Mouse (Mus musculus): ENCODE measurements around the gene Kcnb1.

Kcnb1 gene

DNA sequence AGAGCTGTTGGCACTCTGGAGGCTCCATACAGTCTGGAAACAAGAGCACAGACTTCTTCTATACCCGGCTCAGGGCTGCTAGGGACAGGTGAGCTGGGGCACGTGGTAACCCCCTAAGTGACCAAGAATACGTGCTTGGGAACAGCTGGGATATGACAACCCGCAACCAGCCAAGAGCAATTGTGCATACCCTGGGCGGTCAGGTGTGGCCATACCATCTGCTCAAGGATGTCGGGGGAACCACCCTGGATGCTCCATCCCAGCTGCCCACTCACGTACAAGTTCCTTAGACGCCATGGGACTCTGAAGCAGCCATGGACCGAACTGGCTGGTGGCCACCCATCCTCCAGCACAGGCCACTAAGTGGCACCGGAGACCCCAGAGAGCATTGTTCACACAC is 26.8 kb downstream of the Kcnb1 start:
- DNase-seq (ENCODE audit: low read depth, low spot score): no peak

DNA sequence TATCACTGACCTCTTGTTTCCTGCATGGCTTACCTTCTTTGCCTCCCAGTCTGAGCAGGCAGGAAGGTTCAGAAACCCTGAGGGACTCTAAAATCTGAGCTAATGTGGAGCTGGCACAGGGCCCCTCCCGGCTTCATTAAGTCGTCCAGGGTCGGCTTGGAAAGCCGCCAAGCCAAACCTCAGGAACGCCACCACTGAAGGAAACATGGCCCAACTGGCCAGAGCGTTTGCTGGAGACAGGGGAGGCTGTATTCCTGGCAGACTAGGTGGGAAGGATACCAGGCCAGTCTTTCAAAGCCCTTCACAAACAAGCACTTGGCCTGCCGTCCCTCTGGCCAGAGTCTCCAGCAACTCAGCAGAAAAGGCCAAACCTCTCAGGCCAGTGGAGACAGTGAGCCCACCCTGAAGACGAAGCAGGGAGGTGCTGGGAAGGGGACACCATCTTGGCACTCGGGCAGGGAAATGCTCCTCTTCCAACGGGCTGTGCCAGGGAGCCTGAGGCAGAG is 27.4 kb downstream of the Kcnb1 start:
- DNase-seq (ENCODE audit: low read depth, low spot score): no peak

DNA sequence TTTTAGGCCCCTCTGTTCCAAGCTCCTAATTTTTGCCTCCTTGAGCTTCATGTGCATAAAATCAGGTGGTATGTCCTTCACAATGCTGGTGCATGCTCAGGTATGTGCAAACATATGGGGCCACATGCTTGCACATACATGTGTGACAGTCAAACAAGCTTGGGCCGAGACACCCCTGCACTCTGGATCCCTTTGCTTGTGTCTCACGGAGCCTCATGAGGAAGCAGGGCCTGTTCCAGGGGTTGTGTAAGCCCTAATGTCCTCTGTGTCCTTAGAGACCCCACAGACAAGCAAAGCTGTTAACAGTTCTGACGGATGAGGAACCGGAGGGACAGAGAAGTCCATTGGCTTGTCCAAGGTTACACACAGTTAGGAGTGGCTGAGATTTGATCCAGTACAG is 30.2 kb downstream of the Kcnb1 start:
- no peak for DNase-seq (ENCODE audit: low read depth, low spot score)

- no peak for DNase-seq (ENCODE audit: low read depth, low spot score)
These were observed 31.2 kb downstream of the Kcnb1 start for GRCm38 (mm10) chr2:167158780-167159179.

DNA sequence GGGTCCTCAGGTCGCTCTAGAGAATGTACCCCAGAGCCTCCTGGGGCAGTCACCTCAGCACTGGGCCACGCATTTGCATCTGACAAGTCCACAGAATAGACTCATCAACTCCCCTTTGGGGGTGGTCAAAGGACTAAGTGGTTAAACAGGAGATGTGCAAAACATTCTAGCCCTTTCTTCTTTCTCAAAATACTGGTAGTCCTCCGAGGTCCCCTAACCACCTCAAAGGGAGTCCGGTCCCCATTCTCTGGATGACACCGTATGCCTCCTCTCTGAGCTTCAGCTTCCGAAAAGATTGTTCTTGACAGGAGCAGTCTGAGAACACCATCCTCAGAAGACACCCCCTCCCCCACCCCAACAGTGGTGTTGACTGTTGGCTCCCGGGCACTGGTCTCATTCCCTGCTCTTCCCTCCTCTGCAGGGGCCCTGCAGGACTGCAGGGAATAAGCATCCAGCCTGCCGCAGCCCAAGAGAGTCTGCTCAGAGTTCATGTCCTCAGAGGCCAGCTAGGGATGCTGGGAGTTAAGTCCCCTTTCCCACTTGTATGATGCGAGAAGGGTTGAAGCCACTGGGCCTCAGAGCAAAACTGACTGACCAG is 33.7 kb downstream of the Kcnb1 start:
- peak; percentile 43 for DNase-seq (ENCODE audit: low read depth, low spot score)

DNA sequence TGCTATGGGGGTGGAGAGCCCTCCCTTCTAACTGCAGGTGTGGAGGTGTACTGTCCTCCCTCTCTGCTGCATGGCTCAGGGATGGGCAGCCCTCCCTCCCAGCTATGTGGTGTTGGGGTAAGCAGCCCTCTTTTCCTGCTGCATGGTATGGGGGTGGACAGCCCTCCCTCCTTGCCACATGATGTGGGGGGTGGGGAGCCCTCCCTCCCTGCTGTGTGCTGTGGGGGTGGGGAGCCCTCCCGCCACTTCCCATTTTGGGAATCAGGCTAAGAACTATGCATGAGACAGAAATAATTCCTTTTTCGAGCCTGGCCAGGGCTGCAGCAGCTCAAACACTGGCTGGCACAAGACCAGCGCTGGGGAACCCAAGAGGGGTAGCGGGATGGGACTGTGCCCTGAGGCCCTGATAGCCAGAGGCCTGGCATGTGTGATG is 34.4 kb downstream of the Kcnb1 start:
- no peak for DNase-seq (ENCODE audit: low read depth, low spot score)

DNA sequence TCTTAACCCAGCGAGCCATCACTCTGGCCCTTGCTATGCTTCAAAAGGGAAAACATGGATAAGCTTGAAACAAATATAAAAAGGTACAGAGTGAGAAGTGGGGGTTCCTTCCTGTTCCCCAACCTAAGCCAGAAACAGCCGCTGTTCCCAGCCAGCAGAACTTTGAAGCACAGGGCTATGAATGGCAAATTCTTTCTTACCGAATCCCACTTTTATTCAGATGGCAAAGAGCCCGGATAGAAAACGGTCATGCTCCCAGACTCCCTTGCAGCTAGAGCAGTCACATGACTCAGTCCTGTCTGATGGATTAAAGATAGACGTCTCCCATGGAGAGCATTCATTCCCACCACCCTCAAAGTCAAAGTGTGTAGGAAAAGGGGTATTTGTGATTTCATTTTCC is 39.1 kb downstream of the Kcnb1 start:
- no peak for DNase-seq (ENCODE audit: low read depth, low spot score)

DNA sequence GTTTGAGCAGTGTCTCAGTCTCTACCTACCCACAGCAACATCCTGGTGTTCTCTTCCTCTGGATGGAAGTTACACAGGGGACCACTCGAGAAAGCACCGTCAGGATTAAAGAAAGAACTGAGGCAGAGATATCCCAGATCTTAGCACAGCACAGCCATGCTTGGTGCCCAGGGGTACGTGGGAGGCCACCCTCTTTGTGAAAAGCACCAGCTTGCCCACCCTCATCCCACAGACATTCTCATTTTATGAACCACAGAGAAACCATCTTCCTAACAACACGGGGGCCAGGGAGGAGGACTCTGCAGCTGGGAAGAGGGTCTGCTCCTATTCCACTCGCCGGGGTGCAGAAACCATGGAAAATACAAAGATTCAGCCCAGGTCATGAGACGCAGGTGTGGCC is 39.8 kb downstream of the Kcnb1 start:
- DNase-seq (ENCODE audit: low read depth, low spot score): no peak

DNA sequence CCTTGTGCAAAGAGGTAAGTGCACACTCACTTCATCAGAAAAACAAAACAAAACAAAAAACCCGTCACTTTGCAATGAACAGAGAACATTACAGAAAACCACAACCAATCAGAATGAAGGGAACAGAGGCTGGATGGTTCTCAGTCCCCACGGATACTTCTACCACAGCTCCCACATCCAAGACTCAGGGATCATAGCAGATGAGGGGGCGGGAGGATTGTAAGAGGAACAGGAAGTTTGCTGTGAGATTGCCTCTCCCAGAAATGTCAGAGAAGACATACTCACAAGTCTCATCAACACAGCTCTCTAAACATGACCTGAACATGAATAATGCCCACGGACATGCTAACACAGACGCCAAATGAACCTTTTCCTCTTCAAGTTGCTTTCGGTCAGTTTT is 40.9 kb downstream of the Kcnb1 start:
- DNase-seq (ENCODE audit: low read depth, low spot score): no peak

DNA sequence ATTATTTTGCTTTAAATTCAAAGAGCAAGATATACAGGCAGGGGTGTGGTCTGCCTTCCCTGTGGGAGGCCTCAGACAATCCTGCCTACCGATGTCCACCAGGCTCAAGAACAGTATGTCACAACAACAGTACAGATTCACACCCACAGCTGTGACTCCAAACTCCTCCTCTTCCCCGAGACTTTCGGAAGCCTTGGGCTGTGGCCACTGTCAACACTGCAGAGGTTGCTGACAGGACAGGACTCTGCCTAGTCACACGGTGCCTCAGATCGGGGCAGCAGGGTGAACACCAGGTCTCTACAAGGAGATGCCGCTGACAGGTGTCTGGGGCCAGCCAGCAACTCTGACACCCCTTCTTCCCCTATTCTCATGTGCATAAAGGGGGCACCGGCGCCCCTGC is 42.2 kb downstream of the Kcnb1 start:
- DNase-seq (ENCODE audit: low read depth, low spot score): no peak

DNA sequence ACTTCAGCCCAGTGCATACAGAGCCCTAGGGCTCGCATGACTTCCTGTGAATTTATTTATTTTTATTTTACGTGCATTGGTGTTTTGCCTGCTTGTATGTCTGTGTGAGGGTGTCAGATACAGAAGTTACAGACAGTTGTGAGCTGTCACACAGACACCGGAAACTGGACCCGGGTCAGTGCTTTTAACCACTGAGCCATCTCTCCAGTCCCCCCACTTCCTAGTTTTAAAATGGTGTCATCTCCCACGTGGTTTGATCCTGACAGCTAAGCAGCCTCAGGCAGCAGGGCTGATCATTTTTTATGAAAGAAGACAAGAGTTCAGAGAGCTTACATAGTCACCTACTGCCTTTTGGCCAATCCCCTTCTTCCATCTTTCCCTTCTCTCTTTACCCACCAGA is 44.1 kb downstream of the Kcnb1 start:
- no peak for DNase-seq (ENCODE audit: low read depth, low spot score)

DNA sequence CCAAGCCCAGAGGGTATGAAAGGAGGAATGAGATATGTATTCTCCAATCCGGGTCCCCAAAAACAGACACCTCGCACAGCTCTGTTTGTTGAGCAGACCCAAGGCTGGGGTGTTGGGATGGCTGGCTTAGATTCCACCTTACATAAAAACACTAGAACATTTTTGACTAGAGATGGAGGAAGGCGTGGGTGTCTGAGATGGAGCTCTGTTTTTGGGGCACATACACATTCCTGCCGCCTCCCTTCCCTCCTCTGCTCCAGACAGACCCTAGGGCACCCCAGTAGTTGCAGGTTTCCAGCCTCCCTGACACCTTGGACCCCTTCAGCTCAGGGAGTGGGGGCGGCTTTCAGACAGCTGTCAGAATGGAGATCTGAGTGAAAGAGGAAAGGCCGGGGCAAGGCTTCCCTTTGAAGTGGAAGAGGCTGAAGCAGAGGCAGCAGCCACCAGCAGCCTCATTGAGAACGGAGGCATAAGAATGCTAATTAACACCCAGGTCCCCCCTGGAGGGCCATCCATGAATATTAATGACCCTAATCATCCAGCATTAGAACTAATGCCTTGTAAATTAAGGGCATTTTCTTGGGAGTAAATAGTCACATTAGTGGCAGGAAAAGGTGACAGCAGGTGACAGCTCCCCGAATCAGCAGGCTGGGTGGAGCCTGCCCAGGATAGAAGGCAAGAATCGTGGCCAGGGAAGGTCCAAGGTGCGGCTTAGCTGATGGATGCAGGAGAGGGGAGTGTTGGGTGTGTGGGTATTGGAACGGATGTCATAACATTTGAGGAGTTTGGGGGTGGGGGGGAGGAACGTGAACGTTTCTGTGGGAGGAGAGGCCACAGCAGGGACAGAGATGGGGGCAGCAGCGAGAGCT is 45.3 kb downstream of the Kcnb1 start:
- peak; percentile 44 for DNase-seq (ENCODE audit: low read depth, low spot score)

- no peak for DNase-seq (ENCODE audit: low read depth, low spot score)
These were observed 46.0 kb downstream of the Kcnb1 start for GRCm38 (mm10) chr2:167143914-167144313.

GRCm38 (mm10) chr2:167142282-167142681 is 47.7 kb downstream of the Kcnb1 start:
- no peak for DNase-seq (ENCODE audit: low read depth, low spot score)

DNA sequence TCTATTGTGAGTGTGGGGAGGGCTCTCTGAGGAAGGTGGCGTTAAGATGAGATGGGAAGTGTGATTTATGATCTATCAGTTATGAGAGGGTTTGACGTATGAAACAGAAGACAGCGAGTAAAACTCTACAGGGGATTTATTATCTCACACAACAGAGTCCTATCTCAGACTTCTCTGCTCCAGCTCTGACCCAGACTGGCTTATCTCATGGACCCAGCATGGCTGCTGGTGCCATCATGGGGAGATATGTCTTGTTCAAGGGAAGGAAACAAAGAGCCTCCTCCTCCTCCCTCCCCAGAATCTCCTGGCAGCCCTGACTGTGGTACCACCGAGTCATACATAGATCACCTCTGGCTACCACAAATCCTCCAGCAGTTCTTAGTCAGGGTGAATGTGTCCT is 48.1 kb downstream of the Kcnb1 start:
- no peak for DNase-seq (ENCODE audit: low read depth, low spot score)

- DNase-seq (ENCODE audit: low read depth, low spot score): no peak
These were observed 50.1 kb downstream of the Kcnb1 start for GRCm38 (mm10) chr2:167139801-167140269.

GRCm38 (mm10) chr2:167138611-167139010 is 51.3 kb downstream of the Kcnb1 start:
- DNase-seq (ENCODE audit: low read depth, low spot score): no peak

- DNase-seq (ENCODE audit: low read depth, low spot score): no peak
These were observed 53.0 kb downstream of the Kcnb1 start for GRCm38 (mm10) chr2:167136909-167137308.

- DNase-seq (ENCODE audit: low read depth, low spot score): no peak
These were observed 57.9 kb downstream of the Kcnb1 start for GRCm38 (mm10) chr2:167132041-167132440.

- peak; percentile 59 for DNase-seq (ENCODE audit: low read depth, low spot score)
These were observed 59.7 kb downstream of the Kcnb1 start for GRCm38 (mm10) chr2:167130050-167130770.

GRCm38 (mm10) chr2:167129608-167129955 is 60.4 kb downstream of the Kcnb1 start:
- no peak for DNase-seq (ENCODE audit: low read depth, low spot score)
